Mouse (Mus musculus): Measurements from ENCODE around the gene Mvb12b.

- TF ChIP-seq CTCF (IDR thresholded peaks at IDR 0.05; ENCODE audit: borderline replicate concordance, control insufficient read depth, extremely low read depth, insufficient read depth, low read length, poor library complexity) = no peak
- no peak for TF ChIP-seq POLR2A (IDR thresholded peaks at IDR 0.05; ENCODE audit: control insufficient read depth, extremely low read depth, insufficient read depth, low read length, poor library complexity)
These were observed 112.9 kb downstream of the Mvb12b start for GRCm38 (mm10) chr2:33774884-33775283.
